Mouse (Mus musculus) intestine, embryonic 16.5 days (tissue): Measurements from ENCODE around the gene Tnpo2. TPM values are rescaled to one million over a fixed set of nuclear protein-coding genes. Genes with fewer than 3 reads are reported as not detected.

Experiments
- ATAC-seq: fragments of 200-750 bp; cut with Nextera tagmentation; 2 replicates; pipeline ENCODE4 v1.8.0; 2017; ENCODE audit warnings: moderate TSS enrichment, moderate library complexity
- H3K27ac ChIP-seq: fragments of 300-500 bp; sonication (generic); 2 replicates; pipeline ENCODE4 v1.5.1; 2014; ENCODE audit warnings: mild to moderate bottlenecking, low read length
- H3K27me3 ChIP-seq: fragments of 300-500 bp; sonication (generic); replicated peaks from 2 replicates; pipeline ENCODE4 v1.6.1; 2014; ENCODE audit warnings: low read length, control low read depth, mixed read lengths; ENCODE audit not compliant: control insufficient read depth, insufficient read depth
- H3K36me3 ChIP-seq: fragments of 300-500 bp; sonication (generic); 2 replicates; pipeline ENCODE4 v1.6.1; 2014; ENCODE audit warnings: low read length, control low read depth; ENCODE audit not compliant: control insufficient read depth, insufficient read depth
- H3K4me1 ChIP-seq: fragments of 300-500 bp; sonication (generic); 2 replicates; pipeline ENCODE4 v1.6.1; 2014; ENCODE audit warnings: low read length, control low read depth, mixed read lengths; ENCODE audit not compliant: control insufficient read depth, insufficient read depth
- H3K4me2 ChIP-seq: fragments of 300-500 bp; sonication (generic); 2 replicates; pipeline ENCODE4 v1.6.1; 2014; ENCODE audit warnings: low read depth, low read length, control low read depth
- H3K4me3 ChIP-seq: fragments of 300-500 bp; sonication (generic); 2 replicates; pipeline ENCODE4 v1.5.1; 2014; ENCODE audit warnings: mild to moderate bottlenecking, low read length
- H3K9ac ChIP-seq: fragments of 300-500 bp; sonication (generic); 2 replicates; pipeline ENCODE4 v1.6.1; 2014; ENCODE audit warnings: low read depth, low read length
- H3K9me3 ChIP-seq: fragments of 300-500 bp; sonication (generic); 2 replicates; pipeline ENCODE4 v1.6.1; 2016; ENCODE audit warnings: low read length, control low read depth; ENCODE audit not compliant: control insufficient read depth
- WGBS: fragments of 180-500 bp; shearing (Covaris S2); extraction: QIAGEN DNeasy Blood & Tissue Kit; methylation state at CpG from one replicate; pipeline ENCODE4 v1.1.7; 2014; 5-methylcytosine and 5-hydroxymethylcytosine counted together
- polyA plus RNA-seq: library from polyadenylated mRNA; unstranded; fragments of >200 nt; fragmentation: Nextera tagmentation; extraction: Ambion mirVana; gene quantifications from 2 replicates; pipeline ENCODE4 v1.2.1, GENCODE M21; 2015

Gene Tnpo2
- polyA plus RNA-seq = 21.6 and 22.0 TPM in 2 replicates

- Histone ChIP-seq H3K27ac (peak within 1 kb of the TSS; percentile 100), H3K36me3 (peaks cover 11% of the 10 kb centered on the region), H3K4me1 (peaks cover 16% of the 10 kb centered on the region), H3K27me3 (no peaks in the 10 kb centered on the region), H3K4me3 (peak within 1 kb of the TSS; percentile 84), H3K9ac (peak within 1 kb of the TSS; percentile 99), H3K9me3 (no peaks in the 10 kb centered on the region), H3K4me2 (peak within 1 kb of the TSS; percentile 88)
- ATAC-seq = peak; percentile 90
- under 1% methylated on average over 59 of the region's 59 CpGs for WGBS
These were observed at the start of gene Tnpo2 for GRCm38 (mm10) chr8:85036718-85037365. Tnpo2 (plus strand) TSS chr8:85036915.

GRCm38 (mm10) chr8:84987388-84987787, 49.3 kb upstream of the Tnpo2 start:
- ATAC-seq = no peak
- peaks cover 44% of the 10 kb centered on the region for H3K4me1 ChIP-seq
- 81% methylated on average over 5 of the region's 5 CpGs for WGBS
- no peak overlapping the region for H3K4me3 ChIP-seq
- H3K9ac ChIP-seq = 0 out of 2 replicates have a peak overlapping the region, but pooled peaks have one; percentile 2
- no peak overlapping the region for H3K4me2 ChIP-seq
- peak overlapping the region; percentile 95; the same call in 1 of the 2 replicates for H3K27ac ChIP-seq
- H3K36me3 ChIP-seq = no peaks in the 10 kb centered on the region
- 0 out of 2 replicates have a peak, but pooled peaks cover 2% of the 10 kb centered on the region for H3K27me3 ChIP-seq
- H3K9me3 ChIP-seq = no peaks in the 10 kb centered on the region

- H3K9ac ChIP-seq = 0 out of 2 replicates have a peak overlapping the region, but pooled peaks have one; percentile 2
- H3K4me1 ChIP-seq = peaks cover 42% of the 10 kb centered on the region
- H3K4me3 ChIP-seq = no peak overlapping the region
- H3K9me3 ChIP-seq = no peaks in the 10 kb centered on the region
- no peak overlapping the region for H3K27ac ChIP-seq
- 0 out of 2 replicates have a peak, but pooled peaks cover 2% of the 10 kb centered on the region for H3K27me3 ChIP-seq
- 71% methylated on average over 2 of the region's 2 CpGs for WGBS
- H3K36me3 ChIP-seq = no peaks in the 10 kb centered on the region
- no peak overlapping the region for H3K4me2 ChIP-seq
- no peak for ATAC-seq
These were observed 48.8 kb upstream of the Tnpo2 start for GRCm38 (mm10) chr8:84987903-84988302.

- 5% methylated on average over 15 of the region's 15 CpGs for WGBS
- 0 out of 2 replicates have a peak, but pooled peaks have one; percentile 5 for ATAC-seq
- Histone ChIP-seq H3K9ac (peak overlapping the region; percentile 52; the same call in 1 of the 2 replicates), H3K27ac (peak overlapping the region; percentile 53), H3K9me3 (no peaks in the 10 kb centered on the region), H3K4me2 (peak overlapping the region; percentile 73), H3K36me3 (no peaks in the 10 kb centered on the region), H3K4me1 (peaks cover 34% of the 10 kb centered on the region), H3K4me3 (peak overlapping the region; percentile 65), H3K27me3 (0 out of 2 replicates have a peak, but pooled peaks cover 2% of the 10 kb centered on the region)
These were observed 47.4 kb upstream of the Tnpo2 start for GRCm38 (mm10) chr8:84989311-84989731.

GRCm38 (mm10) chr8:84989810-84990209, 46.9 kb upstream of the Tnpo2 start:
- Histone ChIP-seq H3K4me1 (peaks cover 30% of the 10 kb centered on the region), H3K9ac (peak overlapping the region; percentile 76), H3K9me3 (no peaks in the 10 kb centered on the region), H3K4me2 (peak overlapping the region; percentile 73), H3K27ac (peak overlapping the region; percentile 96), H3K36me3 (no peaks in the 10 kb centered on the region), H3K4me3 (peak overlapping the region; percentile 65), H3K27me3 (0 out of 2 replicates have a peak, but pooled peaks cover 2% of the 10 kb centered on the region)
- WGBS = under 1% methylated on average over 15 of the region's 15 CpGs
- peak; percentile 54 for ATAC-seq

GRCm38 (mm10) chr8:84990349-84990748, 46.4 kb upstream of the Tnpo2 start, which contains the start of gene Hook2:
Hook2 (plus strand) TSS chr8:84990603.
- Histone ChIP-seq H3K27me3 (0 out of 2 replicates have a peak, but pooled peaks cover 2% of the 10 kb centered on the region), H3K27ac (peak within 1 kb of the TSS; percentile 96), H3K4me3 (peak within 1 kb of the TSS; percentile 65), H3K36me3 (no peaks in the 10 kb centered on the region), H3K9ac (peak within 1 kb of the TSS; percentile 84), H3K4me2 (peak within 1 kb of the TSS; percentile 91), H3K4me1 (peaks cover 30% of the 10 kb centered on the region), H3K9me3 (no peaks in the 10 kb centered on the region)
- 2% methylated on average over 28 of the region's 28 CpGs for WGBS
- peak; percentile 84 for ATAC-seq

- peak; percentile 76 for ATAC-seq
- Histone ChIP-seq H3K9ac (peak overlapping the region; percentile 84), H3K4me1 (peaks cover 31% of the 10 kb centered on the region), H3K4me2 (peak overlapping the region; percentile 91), H3K36me3 (no peaks in the 10 kb centered on the region), H3K4me3 (peak overlapping the region; percentile 65), H3K27ac (peak overlapping the region; percentile 96), H3K9me3 (no peaks in the 10 kb centered on the region), H3K27me3 (0 out of 2 replicates have a peak, but pooled peaks cover 2% of the 10 kb centered on the region)
- 2% methylated on average over 15 of the region's 15 CpGs for WGBS
These were observed 45.9 kb upstream of the Tnpo2 start for GRCm38 (mm10) chr8:84990836-84991235.

- H3K27me3 ChIP-seq = no peaks in the 10 kb centered on the region
- no peak overlapping the region for H3K9ac ChIP-seq
- peaks cover 27% of the 10 kb centered on the region for H3K4me1 ChIP-seq
- no peak for ATAC-seq
- no peak overlapping the region for H3K27ac ChIP-seq
- no peaks in the 10 kb centered on the region for H3K9me3 ChIP-seq
- H3K4me2 ChIP-seq = peak overlapping the region; percentile 14; the same call in 1 of the 2 replicates
- 81% methylated on average over 9 of the region's 9 CpGs for WGBS
- H3K4me3 ChIP-seq = no peak overlapping the region
- no peaks in the 10 kb centered on the region for H3K36me3 ChIP-seq
These were observed 42.3 kb upstream of the Tnpo2 start for GRCm38 (mm10) chr8:84994375-84994774.

- no peaks in the 10 kb centered on the region for H3K27me3 ChIP-seq
- no peak overlapping the region for H3K27ac ChIP-seq
- no peak overlapping the region for H3K4me3 ChIP-seq
- ATAC-seq = no peak
- H3K4me2 ChIP-seq = no peak overlapping the region
- H3K9me3 ChIP-seq = no peaks in the 10 kb centered on the region
- H3K36me3 ChIP-seq = no peaks in the 10 kb centered on the region
- peaks cover 25% of the 10 kb centered on the region for H3K4me1 ChIP-seq
- H3K9ac ChIP-seq = no peak overlapping the region
- WGBS = 43% methylated on average over 25 of the region's 25 CpGs
These were observed 41.0 kb upstream of the Tnpo2 start for GRCm38 (mm10) chr8:84995680-84996079.
